8 mouse cellular contexts compared by ENCODE assay signal in genomic region chr17:24736330-24737051, GRCm38 (mm10). TPM values are rescaled to one million over a fixed set of nuclear protein-coding genes. Genes with fewer than 3 reads are reported as not detected.
A peak's percentile ranks its signal among the peaks of the same experiment; 100 is the strongest.
DNase-seq lines count a peak whose midpoint lies in the region; ATAC-seq and TF ChIP-seq lines count a peak whose summit lies in the region.

Gene Msrb1, plus strand, starts transcription at chr17:24736642.

- peak within 1 kb of the TSS; percentile 78 for H3K4me3 ChIP-seq in bone marrow macrophage, adult 2 months (ENCODE audit: insufficient read depth, low read length)
- H3K4me3 ChIP-seq in embryonic fibroblast, embryonic 13.5 days (ENCODE audit: insufficient read depth, low read length) = peak within 1 kb of the TSS; percentile 75
- H3K4me3 ChIP-seq in kidney, embryonic 14.5 days (ENCODE audit: low read length) = peak within 1 kb of the TSS; percentile 66
- H3K4me3 ChIP-seq in limb, embryonic 15.5 days = peak within 1 kb of the TSS; percentile 56

- H3K27me3 ChIP-seq in kidney, embryonic 14.5 days (ENCODE audit: control insufficient read depth, insufficient read depth, low read length) = no peaks in the 10 kb centered on the region
- H3K27me3 ChIP-seq in limb, embryonic 15.5 days = no peaks in the 10 kb centered on the region

- WGBS in kidney, embryonic 14.5 days = 2% methylated on average over 29 of the region's 29 CpGs
- 2% methylated on average over 29 of the region's 29 CpGs for WGBS in limb, embryonic 15.5 days

- peak; percentile 92; the same call in 1 of the 2 replicates for TF ChIP-seq POLR2A in bone marrow macrophage, adult 2 months (IDR thresholded peaks at IDR 0.05; ENCODE audit: borderline replicate concordance, low read depth, low read length)
- TF ChIP-seq POLR2A in embryonic fibroblast, embryonic 13.5 days (IDR thresholded peaks at IDR 0.05; ENCODE audit: low read depth, low read length) = peak; percentile 99

- H3K27ac ChIP-seq in bone marrow macrophage, adult 2 months (ENCODE audit: insufficient read depth, low read depth, low read length) = peak within 1 kb of the TSS; percentile 57
- peak within 1 kb of the TSS; percentile 7; the same call in 1 of the 2 replicates for H3K27ac ChIP-seq in embryonic fibroblast, embryonic 13.5 days (ENCODE audit: insufficient read depth, low read length)
- peak within 1 kb of the TSS; percentile 53; the same call in 1 of the 2 replicates for H3K27ac ChIP-seq in kidney, embryonic 14.5 days (ENCODE audit: low read depth, low read length)
- H3K27ac ChIP-seq in limb, embryonic 15.5 days = peak within 1 kb of the TSS; percentile 73

- TF ChIP-seq CTCF in bone marrow macrophage, adult 2 months (IDR thresholded peaks at IDR 0.05; ENCODE audit: low read depth, low read length) = no peak
- TF ChIP-seq CTCF in embryonic fibroblast, embryonic 13.5 days (IDR thresholded peaks at IDR 0.05; ENCODE audit: borderline replicate concordance, insufficient read depth, low read length) = no peak

- peak; percentile 99 for DNase-seq in A20 (ENCODE audit: low read depth, low spot score)
- peak; percentile 99 for DNase-seq in heart, adult 9 months (ENCODE audit: low spot score in 2 of 2)
- peak; percentile 97 for DNase-seq in monocyte, adult 2 months (ENCODE audit: low read depth in 1 of 2, low spot score in 2 of 2)
- peak; percentile 99 for DNase-seq in spleen, postnatal 36 days (ENCODE audit: low spot score in 2 of 2)

- peaks cover 40% of the 10 kb centered on the region for H3K4me1 ChIP-seq in bone marrow macrophage, adult 2 months (ENCODE audit: control insufficient read depth, insufficient read depth, low read length)
- no peaks in the 10 kb centered on the region for H3K4me1 ChIP-seq in embryonic fibroblast, embryonic 13.5 days (ENCODE audit: control insufficient read depth, insufficient read depth, low read length)
- H3K4me1 ChIP-seq in kidney, embryonic 14.5 days (ENCODE audit: control insufficient read depth, insufficient read depth, low read length) = peaks cover 7% of the 10 kb centered on the region; the same call in 1 of the 2 replicates
- peaks cover 15% of the 10 kb centered on the region for H3K4me1 ChIP-seq in limb, embryonic 15.5 days

- H3K9me3 ChIP-seq in kidney, embryonic 14.5 days (ENCODE audit: control insufficient read depth, low read length) = no peaks in the 10 kb centered on the region
- H3K9me3 ChIP-seq in limb, embryonic 15.5 days = no peaks in the 10 kb centered on the region

- H3K9ac ChIP-seq in kidney, embryonic 14.5 days (ENCODE audit: low read depth, low read length) = peak within 1 kb of the TSS; percentile 72
- peak within 1 kb of the TSS; percentile 50 for H3K9ac ChIP-seq in limb, embryonic 15.5 days

- peak within 1 kb of the TSS; percentile 86 for H3K4me2 ChIP-seq in kidney, embryonic 14.5 days (replicated peaks; ENCODE audit: low read depth, low read length)
- H3K4me2 ChIP-seq in limb, embryonic 15.5 days = peak within 1 kb of the TSS; percentile 77

- peaks cover 12% of the 10 kb centered on the region; the same call in 1 of the 2 replicates for H3K36me3 ChIP-seq in kidney, embryonic 14.5 days (ENCODE audit: control insufficient read depth, insufficient read depth, low read length)
- H3K36me3 ChIP-seq in limb, embryonic 15.5 days = peaks cover 17% of the 10 kb centered on the region

- peak; percentile 97 for ATAC-seq in kidney, embryonic 14.5 days (ENCODE audit: low FRiP score, low TSS enrichment)
- peak; percentile 95 for ATAC-seq in limb, embryonic 15.5 days (ENCODE audit: insufficient number of reproducible peaks, low FRiP score, low TSS enrichment, low read depth)

RNA-seq across cellular contexts. Expression of gene Msrb1, which starts in this region (rescaled TPM):
- 214 and 223 TPM in 2 replicates for polyA plus RNA-seq in bone marrow macrophage, adult 2 months (2012; ENCODE audit: insufficient read depth, insufficient read length, missing spikeins)
- polyA plus RNA-seq in embryonic fibroblast, embryonic 13.5 days (2011; ENCODE audit: insufficient read length, low read depth, missing spikeins) = 80.8 and 110 TPM in 2 replicates
- polyA plus RNA-seq in kidney, embryonic 14.5 days (2014; fragmentation: Nextera tagmentation; extraction: Ambion mirVana) = 35.2 and 39.0 TPM in 2 replicates
- polyA plus RNA-seq in limb, embryonic 15.5 days (2015; fragmentation: Nextera tagmentation; extraction: Ambion mirVana) = 25.9 and 26.8 TPM in 2 replicates

Comparison
In these comparisons a context has a peak if more than half of its experiments do, and no peak if none do; other contexts are left out.
1. Peak in every context shown above with its lines: DNase-seq, ATAC-seq, H3K4me3 ChIP-seq and H3K27ac ChIP-seq.
2. H3K27ac ChIP-seq: peak in every context shown above with its lines; median percentile 73 in limb, embryonic 15.5 days; 57 in bone marrow macrophage, adult 2 months; 53 in kidney, embryonic 14.5 days; 7 in embryonic fibroblast, embryonic 13.5 days.